Mouse (Mus musculus): ENCODE results near the gene Tmem183a. TPM values are rescaled to one million over a fixed set of nuclear protein-coding genes. Genes with fewer than 3 reads are reported as not detected.

The Tmem183a gene
- polyA plus RNA-seq, 1 experiment: 133 TPM

- H3K4me3 ChIP-seq (ENCODE audit: low read depth, low read length): no peak overlapping the region
- no peak for TF ChIP-seq POLR2A (IDR thresholded peaks at IDR 0.05; ENCODE audit: low read depth, low read length)
- no peak for TF ChIP-seq CTCF (IDR thresholded peaks at IDR 0.05; ENCODE audit: extremely low read depth, insufficient read length, insufficient replicate concordance, low read depth, low read length)
- no peak overlapping the region for H3K27ac ChIP-seq (ENCODE audit: insufficient read depth, low read depth, low read length)
- peaks cover 28% of the 10 kb centered on the region for H3K36me3 ChIP-seq (ENCODE audit: control insufficient read depth, insufficient read depth, low read length)
- H3K27me3 ChIP-seq (ENCODE audit: control insufficient read depth, insufficient read depth, low read length): no peaks in the 10 kb centered on the region
- H3K4me1 ChIP-seq (ENCODE audit: control insufficient read depth, insufficient read depth, insufficient read length, low read length): peaks cover 8% of the 10 kb centered on the region
- 81% methylated on average over 4 of the region's 4 CpGs for WGBS
These were observed 16.7 kb downstream of the Tmem183a start for GRCm38 (mm10) chr1:134345075-134345474.

- WGBS: 8% methylated on average over 54 of the region's 54 CpGs
- H3K36me3 ChIP-seq (ENCODE audit: control insufficient read depth, insufficient read depth, low read length): peaks cover 21% of the 10 kb centered on the region
- no peak for TF ChIP-seq POLR2A (IDR thresholded peaks at IDR 0.05; ENCODE audit: low read depth, low read length)
- H3K27me3 ChIP-seq (ENCODE audit: control insufficient read depth, insufficient read depth, low read length): no peaks in the 10 kb centered on the region
- no peak overlapping the region for H3K27ac ChIP-seq (ENCODE audit: insufficient read depth, low read depth, low read length)
- peak overlapping the region; percentile 40 for H3K4me3 ChIP-seq (ENCODE audit: low read depth, low read length)
- peaks cover 8% of the 10 kb centered on the region for H3K4me1 ChIP-seq (ENCODE audit: control insufficient read depth, insufficient read depth, insufficient read length, low read length)
These were observed 17.5 kb downstream of the Tmem183a start for GRCm38 (mm10) chr1:134344005-134344950.

- TF ChIP-seq CTCF (IDR thresholded peaks at IDR 0.05; ENCODE audit: extremely low read depth, insufficient read length, insufficient replicate concordance, low read depth, low read length) (no peak), POLR2A (IDR thresholded peaks at IDR 0.05; ENCODE audit: low read depth, low read length) (no peak)
- Histone ChIP-seq H3K4me3 (ENCODE audit: low read depth, low read length) (no peak overlapping the region), H3K27me3 (ENCODE audit: control insufficient read depth, insufficient read depth, low read length) (no peaks in the 10 kb centered on the region), H3K27ac (ENCODE audit: insufficient read depth, low read depth, low read length) (no peak overlapping the region), H3K4me1 (ENCODE audit: control insufficient read depth, insufficient read depth, insufficient read length, low read length) (peaks cover 8% of the 10 kb centered on the region), H3K36me3 (ENCODE audit: control insufficient read depth, insufficient read depth, low read length) (peaks cover 18% of the 10 kb centered on the region)
- WGBS: 31% methylated on average over 2 of the region's 2 CpGs
These were observed 18.2 kb downstream of the Tmem183a start for GRCm38 (mm10) chr1:134343567-134343966.

- TF ChIP-seq POLR2A (IDR thresholded peaks at IDR 0.05; ENCODE audit: low read depth, low read length) (no peak), CTCF (IDR thresholded peaks at IDR 0.05; ENCODE audit: extremely low read depth, insufficient read length, insufficient replicate concordance, low read depth, low read length) (no peak)
- Histone ChIP-seq H3K4me1 (ENCODE audit: control insufficient read depth, insufficient read depth, insufficient read length, low read length) (peaks cover 8% of the 10 kb centered on the region), H3K36me3 (ENCODE audit: control insufficient read depth, insufficient read depth, low read length) (peaks cover 17% of the 10 kb centered on the region), H3K27ac (ENCODE audit: insufficient read depth, low read depth, low read length) (no peak overlapping the region), H3K4me3 (ENCODE audit: low read depth, low read length) (no peak overlapping the region), H3K27me3 (ENCODE audit: control insufficient read depth, insufficient read depth, low read length) (no peaks in the 10 kb centered on the region)
- WGBS: 82% methylated on average over 8 of the region's 8 CpGs
These were observed 18.9 kb downstream of the Tmem183a start for GRCm38 (mm10) chr1:134342781-134343310.

GRCm38 (mm10) chr1:134342278-134342664 lies 19.5 kb downstream of the Tmem183a start:
- H3K4me1 ChIP-seq (ENCODE audit: control insufficient read depth, insufficient read depth, insufficient read length, low read length): peaks cover 8% of the 10 kb centered on the region
- H3K27me3 ChIP-seq (ENCODE audit: control insufficient read depth, insufficient read depth, low read length): no peaks in the 10 kb centered on the region
- peaks cover 12% of the 10 kb centered on the region for H3K36me3 ChIP-seq (ENCODE audit: control insufficient read depth, insufficient read depth, low read length)
- H3K27ac ChIP-seq (ENCODE audit: insufficient read depth, low read depth, low read length): no peak overlapping the region
- no peak overlapping the region for H3K4me3 ChIP-seq (ENCODE audit: low read depth, low read length)
- TF ChIP-seq CTCF (IDR thresholded peaks at IDR 0.05; ENCODE audit: extremely low read depth, insufficient read length, insufficient replicate concordance, low read depth, low read length) (no peak), POLR2A (IDR thresholded peaks at IDR 0.05; ENCODE audit: low read depth, low read length) (no peak)
- 77% methylated on average over 2 of the region's 2 CpGs for WGBS

- Histone ChIP-seq H3K4me3 (ENCODE audit: low read depth, low read length) (no peak overlapping the region), H3K36me3 (ENCODE audit: control insufficient read depth, insufficient read depth, low read length) (peaks cover 9% of the 10 kb centered on the region), H3K27me3 (ENCODE audit: control insufficient read depth, insufficient read depth, low read length) (no peaks in the 10 kb centered on the region), H3K27ac (ENCODE audit: insufficient read depth, low read depth, low read length) (no peak overlapping the region), H3K4me1 (ENCODE audit: control insufficient read depth, insufficient read depth, insufficient read length, low read length) (peaks cover 8% of the 10 kb centered on the region)
- TF ChIP-seq POLR2A (IDR thresholded peaks at IDR 0.05; ENCODE audit: low read depth, low read length) (no peak), CTCF (IDR thresholded peaks at IDR 0.05; ENCODE audit: extremely low read depth, insufficient read length, insufficient replicate concordance, low read depth, low read length) (no peak)
- WGBS: 78% methylated on average over 5 of the region's 5 CpGs
These were observed 20.0 kb downstream of the Tmem183a start for GRCm38 (mm10) chr1:134341641-134342277.
